ENCODE assay signal across 18 mouse cellular contexts in the genomic region with DNA sequence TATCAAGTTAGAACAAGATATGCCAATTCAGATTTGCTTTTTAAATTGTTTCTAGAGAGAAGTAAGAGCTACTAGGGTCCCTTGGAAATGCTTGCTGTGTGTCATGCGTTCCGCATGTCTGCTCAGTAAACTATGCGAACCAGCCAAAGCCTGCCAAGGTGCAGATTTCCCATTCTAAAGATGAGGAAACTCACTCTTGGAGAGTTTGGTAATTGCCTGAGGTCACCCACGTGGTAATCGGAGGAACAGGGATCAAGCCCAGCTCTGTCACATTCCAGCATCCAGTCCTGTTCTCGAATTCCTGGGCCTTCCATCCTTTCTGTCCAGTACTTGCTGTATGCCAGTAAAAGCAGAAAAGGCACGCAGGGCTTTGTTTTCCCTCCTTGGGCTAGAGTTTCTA.
"Had no signal": no experiment of that assay in that cellular context is flagged by ENCODE, and none has a peak within 500 bp of the region (broad histone marks: within the 10 kb centered on the region; RNA-seq: fewer than 3 reads in every experiment).

No protein-coding gene starts in this region.

- H3K4me2 ChIP-seq: liver, embryonic 13.5 days; midbrain, embryonic 12.5 days; midbrain, embryonic 15.5 days; neural tube, embryonic 12.5 days; neural tube, embryonic 15.5 days; stomach, embryonic 15.5 days had no signal

- DNase-seq: kidney, adult 2 months; kidney, postnatal 25 days; layer of hippocampus, postnatal 36 days; liver, embryonic 13.5 days; lung, adult 2 months; lung, postnatal 14 days; lung, postnatal 4 days; right cerebral cortex, adult 18-20 months; right cerebral cortex, postnatal 14 days; spleen, adult 18-20 months; thymus, adult 18-20 months; thymus, postnatal 36 days had no signal

- H3K27me3 ChIP-seq: liver, embryonic 13.5 days; midbrain, embryonic 12.5 days; midbrain, embryonic 15.5 days; neural tube, embryonic 12.5 days; neural tube, embryonic 15.5 days; stomach, embryonic 15.5 days had no signal

- H3K9me3 ChIP-seq: liver, embryonic 13.5 days; midbrain, embryonic 12.5 days; midbrain, embryonic 15.5 days; neural tube, embryonic 12.5 days; neural tube, embryonic 15.5 days; stomach, embryonic 15.5 days had no signal

- H3K36me3 ChIP-seq: liver, embryonic 13.5 days; midbrain, embryonic 12.5 days; midbrain, embryonic 15.5 days; neural tube, embryonic 12.5 days; neural tube, embryonic 15.5 days; stomach, embryonic 15.5 days had no signal

- ATAC-seq: midbrain, embryonic 15.5 days had no signal

- H3K27ac ChIP-seq: left cerebral cortex, adult 2 months; liver, embryonic 13.5 days; midbrain, embryonic 12.5 days; midbrain, embryonic 15.5 days; neural tube, embryonic 12.5 days; neural tube, embryonic 15.5 days; stomach, embryonic 15.5 days had no signal

- H3K9ac ChIP-seq: liver, embryonic 13.5 days; midbrain, embryonic 12.5 days; midbrain, embryonic 15.5 days; neural tube, embryonic 12.5 days; neural tube, embryonic 15.5 days; stomach, embryonic 15.5 days had no signal

- H3K4me3 ChIP-seq: left cerebral cortex, adult 2 months; liver, embryonic 13.5 days; midbrain, embryonic 12.5 days; midbrain, embryonic 15.5 days; neural tube, embryonic 12.5 days; neural tube, embryonic 15.5 days; stomach, embryonic 15.5 days had no signal

- H3K4me1 ChIP-seq: liver, embryonic 13.5 days; midbrain, embryonic 12.5 days; midbrain, embryonic 15.5 days; neural tube, embryonic 15.5 days had no signal
